Mouse (Mus musculus) liver, adult 2 months (tissue): ENCODE data around the gene Nsdhl.

ENCODE experiments used
- CTCF ChIP-seq: fragments of 200-500 bp; IDR thresholded peaks from 2 replicates; pipeline ENCODE4 v1.5.1; 2011; ENCODE audit warnings: low read depth, low read length, control low read depth
- POLR2A ChIP-seq: fragments of 200-500 bp; IDR thresholded peaks from 2 replicates; pipeline ENCODE4 v1.6.1; 2011; ENCODE audit warnings: low read length, control low read depth; ENCODE audit not compliant: insufficient read depth; ENCODE audit errors: extremely low read depth

GRCm38 (mm10) chrX:72992291-72992919 is 74.0 kb downstream of the Nsdhl start:
- TF ChIP-seq POLR2A = no peak
- TF ChIP-seq CTCF = peak; percentile 39; the same call in 1 of the 2 replicates
